Comparison of ENCODE assay signal across 12 mouse cellular contexts in genomic region chr7:127134821-127135447, GRCm38 (mm10). TPM values are rescaled to one million over a fixed set of nuclear protein-coding genes. Genes with fewer than 3 reads are reported as not detected.
DNase-seq lines count a peak whose midpoint lies in the region; ATAC-seq and TF ChIP-seq lines count a peak whose summit lies in the region.
"Had no signal": no experiment of that assay in that cellular context is flagged by ENCODE, and none has a peak within 500 bp of the region (broad histone marks: within the 10 kb centered on the region; RNA-seq: fewer than 3 reads in every experiment).

No protein-coding gene starts in this region.

- no peaks in the 10 kb centered on the region for H3K27me3 ChIP-seq in liver, embryonic 14.5 days (ENCODE audit: control insufficient read depth, insufficient read depth, low read length)
- H3K27me3 ChIP-seq in spleen, adult 2 months (ENCODE audit: control insufficient read depth, insufficient read depth, low read length) = no peaks in the 10 kb centered on the region
- H3K27me3 ChIP-seq: hindbrain, embryonic 15.5 days; limb, embryonic 15.5 days had no signal

- peak overlapping the region; percentile 5 to 12; a peak in 3 of 4 replicates for H3K4me3 ChIP-seq in liver, embryonic 14.5 days (ENCODE audit: insufficient read depth in 1 of 2, low read depth in 2 of 2, low read length in 2 of 2)
- peak overlapping the region; percentile 17; the same call in 1 of the 2 replicates for H3K4me3 ChIP-seq in spleen, adult 2 months (ENCODE audit: extremely low read depth, insufficient read depth, insufficient read length)
- H3K4me3 ChIP-seq: heart, embryonic 10.5 days; hindbrain, embryonic 15.5 days; limb, embryonic 15.5 days had no signal

- no peak for TF ChIP-seq CTCF in liver, embryonic 14.5 days (IDR thresholded peaks at IDR 0.05; ENCODE audit: low read depth)
- no peak for TF ChIP-seq CTCF in spleen, adult 2 months (IDR thresholded peaks at IDR 0.05; ENCODE audit: extremely low read depth, insufficient read depth, insufficient read length, insufficient replicate concordance)

- no peak for TF ChIP-seq POLR2A in spleen, adult 2 months (IDR thresholded peaks at IDR 0.05; ENCODE audit: low read depth, low read length)

- peak; percentile 44 for DNase-seq in A20 (ENCODE audit: low read depth, low spot score)
- DNase-seq in MEL-GATA-1-ER (ENCODE audit: extremely low read depth, low read depth) = peak; percentile 35
- DNase-seq in liver, embryonic 14.5 days (ENCODE audit: low read depth in 3 of 3, low spot score in 3 of 3) = no peak
- peak in 1 of 2 experiments; percentile 67 for DNase-seq in spleen, adult 2 months (ENCODE audit: low read depth in 1 of 2, low spot score in 2 of 2)
- no peak for DNase-seq in cerebellum, postnatal 14 days
- no peak for DNase-seq in retina, embryonic 14.5 days (ENCODE audit: low spot score)
- DNase-seq in adipocyte (ENCODE audit: low spot score) = no peak
- no peak for DNase-seq in frontal cortex, postnatal 10 days (ENCODE audit: low spot score in 2 of 2)
- DNase-seq: forebrain, postnatal 0 days had no signal

- peaks cover 23 to 37% of the 10 kb centered on the region in 2 experiments for H3K4me1 ChIP-seq in liver, embryonic 14.5 days (replicated peaks; ENCODE audit: control insufficient read depth in 2 of 2, insufficient read depth in 2 of 2, low read length in 1 of 2)
- H3K4me1 ChIP-seq in spleen, adult 2 months (ENCODE audit: control insufficient read depth, insufficient read depth, insufficient read length) = peaks cover 40% of the 10 kb centered on the region
- H3K4me1 ChIP-seq: heart, embryonic 10.5 days; hindbrain, embryonic 15.5 days; limb, embryonic 15.5 days had no signal

- H3K9me3 ChIP-seq in liver, embryonic 14.5 days (ENCODE audit: control insufficient read depth, low read length) = no peaks in the 10 kb centered on the region
- H3K9me3 ChIP-seq: heart, embryonic 10.5 days; hindbrain, embryonic 15.5 days; limb, embryonic 15.5 days had no signal

- no peak overlapping the region for H3K9ac ChIP-seq in liver, embryonic 14.5 days (replicated peaks)
- H3K9ac ChIP-seq: forebrain, postnatal 0 days; hindbrain, embryonic 15.5 days; limb, embryonic 15.5 days had no signal

- H3K4me2 ChIP-seq in liver, embryonic 14.5 days (ENCODE audit: low read depth) = peak overlapping the region; percentile 67
- H3K4me2 ChIP-seq: hindbrain, embryonic 15.5 days; limb, embryonic 15.5 days had no signal

- H3K36me3 ChIP-seq in liver, embryonic 14.5 days (replicated peaks; ENCODE audit: control insufficient read depth, insufficient read depth, low read depth) = no peaks in the 10 kb centered on the region
- H3K36me3 ChIP-seq in spleen, adult 2 months (ENCODE audit: control insufficient read depth, insufficient read depth, low read length) = no peaks in the 10 kb centered on the region
- H3K36me3 ChIP-seq: heart, embryonic 10.5 days; hindbrain, embryonic 15.5 days; limb, embryonic 15.5 days had no signal

- TF ChIP-seq EP300 in liver, embryonic 14.5 days (IDR thresholded peaks at IDR 0.05; ENCODE audit: low read depth) = no peak

- WGBS in liver, embryonic 14.5 days (ENCODE audit: insufficient replicate concordance) = 36% methylated on average over 11 of the region's 11 CpGs
- WGBS in spleen, adult 2 months = 11% methylated on average over 11 of the region's 11 CpGs

- no peak for ATAC-seq in liver, embryonic 14.5 days (ENCODE audit: insufficient read depth)
- ATAC-seq: forebrain, postnatal 0 days had no signal

- H3K27ac ChIP-seq in liver, embryonic 14.5 days = no peak overlapping the region
- peak overlapping the region; percentile 49 for H3K27ac ChIP-seq in spleen, adult 2 months (ENCODE audit: insufficient read depth, low read length)
- H3K27ac ChIP-seq: heart, embryonic 10.5 days; hindbrain, embryonic 15.5 days; limb, embryonic 15.5 days had no signal

RNA-seq across cellular contexts. Expression of gene Spn, which starts 2.7 kb away (rescaled TPM):
- polyA plus RNA-seq in liver, embryonic 14.5 days (2012; rRNA removed) = 8.0 and 10.8 TPM in 2 replicates
- polyA plus RNA-seq in liver, embryonic 14.5 days (2014; fragmentation: Nextera tagmentation; extraction: Ambion mirVana) = 7.9 and 8.0 TPM in 2 replicates
- polyA plus RNA-seq in spleen, adult 2 months (2012; rRNA removed) = 54.6 and 56.6 TPM in 2 replicates

RNA-seq across cellular contexts. Expression of gene Qprt, which starts 12.9 kb away (rescaled TPM):
- polyA plus RNA-seq in liver, embryonic 14.5 days (2012; rRNA removed) = 35.6 and 35.9 TPM in 2 replicates
- 48.6 and 49.2 TPM in 2 replicates for polyA plus RNA-seq in liver, embryonic 14.5 days (2014; fragmentation: Nextera tagmentation; extraction: Ambion mirVana)
- 5.5 and 5.8 TPM in 2 replicates for polyA plus RNA-seq in spleen, adult 2 months (2012; rRNA removed)

RNA-seq across cellular contexts. Expression of gene AI467606, which starts 43.8 kb away (rescaled TPM):
- polyA plus RNA-seq in liver, embryonic 14.5 days (2012; rRNA removed) = 5.3 and 6.4 TPM in 2 replicates
- 7.6 and 8.5 TPM in 2 replicates for polyA plus RNA-seq in liver, embryonic 14.5 days (2014; fragmentation: Nextera tagmentation; extraction: Ambion mirVana)
- 135 and 221 TPM in 2 replicates for polyA plus RNA-seq in spleen, adult 2 months (2012; rRNA removed)

RNA-seq across cellular contexts. Expression of gene Zg16, which starts 47.8 kb away (rescaled TPM):
- 0.08 and 0.11 TPM in 2 replicates for polyA plus RNA-seq in liver, embryonic 14.5 days (2012; rRNA removed)
- polyA plus RNA-seq in liver, embryonic 14.5 days (2014; fragmentation: Nextera tagmentation; extraction: Ambion mirVana) = not detected in 2 replicates
- polyA plus RNA-seq in spleen, adult 2 months (2012; rRNA removed) = 1,018 and 1,065 TPM in 2 replicates
- polyA plus RNA-seq: forebrain, postnatal 0 days; heart, embryonic 10.5 days; hindbrain, embryonic 15.5 days; limb, embryonic 15.5 days had no signal

Comparison
In these comparisons a context has a peak if more than half of its experiments do, and no peak if none do; other contexts are left out.
1. DNase-seq: peak in A20 (single experiment) and MEL-GATA-1-ER (single experiment); none in liver, embryonic 14.5 days (0 of 3), cerebellum, postnatal 14 days (0 of 2), retina, embryonic 14.5 days (single experiment), adipocyte (single experiment) and frontal cortex, postnatal 10 days (0 of 2).
2. RNA of gene AI467606, which starts 43.8 kb away (polyA plus RNA-seq): 135 to 221 TPM in spleen, adult 2 months; 5.3 to 8.5 TPM in liver, embryonic 14.5 days; every median in the first group is over 10 times any median in the second.